Mouse (Mus musculus) intestine, embryonic 14.5 days (tissue): ENCODE data around the gene Kxd1. TPM values are rescaled to one million over a fixed set of nuclear protein-coding genes. Genes with fewer than 3 reads are reported as not detected.

Experiments used
- ATAC-seq: fragments of 200-750 bp; cut with Nextera tagmentation; replicated peaks from 2 replicates; pipeline ENCODE4 v1.8.0; 2017; ENCODE audit warnings: low read depth, moderate number of reproducible peaks, moderate TSS enrichment, moderate library complexity; ENCODE audit not compliant: low FRiP score, low TSS enrichment
- DNase-seq: peaks from one replicate; pipeline ENCODE4 v3.0.0-alpha.2; 2018; ENCODE audit warnings: low spot score
- H3K27ac ChIP-seq: fragments of 300-500 bp; sonication (generic); 2 replicates; pipeline ENCODE4 v1.5.1; 2014; ENCODE audit warnings: low read depth, mild to moderate bottlenecking, control low read depth
- H3K27me3 ChIP-seq: fragments of 300-500 bp; sonication (generic); replicated peaks from 2 replicates; pipeline ENCODE4 v1.6.1; 2014; ENCODE audit warnings: low read length, control low read depth; ENCODE audit not compliant: control insufficient read depth, insufficient read depth
- H3K36me3 ChIP-seq: fragments of 300-500 bp; sonication (generic); 2 replicates; pipeline ENCODE4 v1.6.1; 2014; ENCODE audit warnings: low read length, control low read depth; ENCODE audit not compliant: control insufficient read depth, insufficient read depth
- H3K4me1 ChIP-seq: fragments of 300-500 bp; sonication (generic); replicated peaks from 2 replicates; pipeline ENCODE4 v1.6.1; 2014; ENCODE audit warnings: low read length, control low read depth, mixed read lengths; ENCODE audit not compliant: control insufficient read depth, insufficient read depth
- H3K4me2 ChIP-seq: fragments of 300-500 bp; sonication (generic); 2 replicates; pipeline ENCODE4 v1.6.1; 2014; ENCODE audit warnings: low read length
- H3K4me3 ChIP-seq: fragments of 300-500 bp; sonication (generic); 2 replicates; pipeline ENCODE4 v1.5.1; 2014; ENCODE audit warnings: low read depth, low read length, control low read depth, mixed read lengths
- H3K9ac ChIP-seq: fragments of 300-500 bp; sonication (generic); 2 replicates; pipeline ENCODE4 v1.6.1; 2014; ENCODE audit warnings: mild to moderate bottlenecking, low read length
- H3K9me3 ChIP-seq: fragments of 300-500 bp; sonication (generic); 2 replicates; pipeline ENCODE4 v1.6.1; 2016; ENCODE audit warnings: low read length, control low read depth; ENCODE audit not compliant: control insufficient read depth
- WGBS: fragments of 180-500 bp; shearing (Covaris S2); extraction: QIAGEN DNeasy Blood & Tissue Kit; methylation state at CpG from one replicate; pipeline ENCODE4 v1.1.7; 2014; 5-methylcytosine and 5-hydroxymethylcytosine counted together
- polyA plus RNA-seq: library from polyadenylated mRNA; unstranded; fragments of >200 nt; fragmentation: Nextera tagmentation; extraction: Ambion mirVana; gene quantifications from 2 replicates; pipeline ENCODE4 v1.2.1, GENCODE M21; 2014

Kxd1 gene
- polyA plus RNA-seq, 1 experiment from 2014 or later, result 77.6 TPM

- Histone ChIP-seq H3K4me1 (0 out of 2 replicates have a peak, but pooled peaks cover 4% of the 10 kb centered on the region), H3K9ac (no peak overlapping the region), H3K27ac (no peak overlapping the region), H3K27me3 (no peaks in the 10 kb centered on the region), H3K4me2 (no peak overlapping the region), H3K36me3 (peaks cover 6% of the 10 kb centered on the region; the same call in 1 of the 2 replicates), H3K4me3 (no peak overlapping the region), H3K9me3 (no peaks in the 10 kb centered on the region)
- no peak for ATAC-seq
- DNase-seq, result no peak
- 53% methylated on average over 11 of the region's 11 CpGs for WGBS
Observed at GRCm38 (mm10) chr8:70466771-70467170, 61.0 kb downstream of the Kxd1 start.

GRCm38 (mm10) chr8:70466305-70466704 is 61.5 kb downstream of the Kxd1 start:
- Histone ChIP-seq H3K27me3 (no peaks in the 10 kb centered on the region), H3K9ac (no peak overlapping the region), H3K9me3 (no peaks in the 10 kb centered on the region), H3K4me3 (no peak overlapping the region), H3K4me1 (0 out of 2 replicates have a peak, but pooled peaks cover 4% of the 10 kb centered on the region), H3K36me3 (peaks cover 6% of the 10 kb centered on the region; the same call in 1 of the 2 replicates), H3K4me2 (no peak overlapping the region), H3K27ac (no peak overlapping the region)
- WGBS, result 89% methylated on average over 4 of the region's 4 CpGs
- DNase-seq (no peak), ATAC-seq (no peak)

- H3K36me3 ChIP-seq, result peaks cover 6% of the 10 kb centered on the region; the same call in 1 of the 2 replicates
- no peak overlapping the region for H3K4me3 ChIP-seq
- 0 out of 2 replicates have a peak, but pooled peaks cover 4% of the 10 kb centered on the region for H3K4me1 ChIP-seq
- no peak overlapping the region for H3K27ac ChIP-seq
- 92% methylated on average over 4 of the region's 4 CpGs for WGBS
- H3K9ac ChIP-seq, result no peak overlapping the region
- H3K4me2 ChIP-seq, result no peak overlapping the region
- DNase-seq (no peak), ATAC-seq (no peak)
- H3K9me3 ChIP-seq, result no peaks in the 10 kb centered on the region
- no peaks in the 10 kb centered on the region for H3K27me3 ChIP-seq
Observed at GRCm38 (mm10) chr8:70465701-70466100, 62.1 kb downstream of the Kxd1 start.

- no peak overlapping the region for H3K9ac ChIP-seq
- H3K4me3 ChIP-seq, result no peak overlapping the region
- no peak for DNase-seq
- 0 out of 2 replicates have a peak, but pooled peaks cover 4% of the 10 kb centered on the region for H3K4me1 ChIP-seq
- H3K27ac ChIP-seq, result no peak overlapping the region
- no peaks in the 10 kb centered on the region for H3K27me3 ChIP-seq
- H3K36me3 ChIP-seq, result peaks cover 6% of the 10 kb centered on the region; the same call in 1 of the 2 replicates
- 93% methylated on average over 6 of the region's 6 CpGs for WGBS
- no peak overlapping the region for H3K4me2 ChIP-seq
- no peaks in the 10 kb centered on the region for H3K9me3 ChIP-seq
- no peak for ATAC-seq
Observed at GRCm38 (mm10) chr8:70464162-70464561, 63.6 kb downstream of the Kxd1 start.

GRCm38 (mm10) chr8:70463306-70463705 is 64.5 kb downstream of the Kxd1 start:
- Histone ChIP-seq H3K27me3 (no peaks in the 10 kb centered on the region), H3K9me3 (no peaks in the 10 kb centered on the region), H3K4me3 (no peak overlapping the region), H3K36me3 (peaks cover 6% of the 10 kb centered on the region; the same call in 1 of the 2 replicates), H3K27ac (no peak overlapping the region), H3K4me1 (0 out of 2 replicates have a peak, but pooled peaks cover 4% of the 10 kb centered on the region), H3K4me2 (no peak overlapping the region), H3K9ac (no peak overlapping the region)
- DNase-seq, result no peak
- WGBS, result 74% methylated on average over 4 of the region's 4 CpGs
- no peak for ATAC-seq

- Histone ChIP-seq H3K4me1 (0 out of 2 replicates have a peak, but pooled peaks cover 4% of the 10 kb centered on the region), H3K9me3 (no peaks in the 10 kb centered on the region), H3K27ac (no peak overlapping the region), H3K36me3 (peaks cover 6% of the 10 kb centered on the region; the same call in 1 of the 2 replicates), H3K9ac (no peak overlapping the region), H3K4me3 (no peak overlapping the region), H3K4me2 (no peak overlapping the region), H3K27me3 (no peaks in the 10 kb centered on the region)
- no peak for ATAC-seq
- WGBS, result 84% methylated on average over 8 of the region's 8 CpGs
- no peak for DNase-seq
Observed at GRCm38 (mm10) chr8:70462516-70462813, 65.3 kb downstream of the Kxd1 start.

- H3K4me2 ChIP-seq, result no peak overlapping the region
- no peak overlapping the region for H3K27ac ChIP-seq
- no peaks in the 10 kb centered on the region for H3K9me3 ChIP-seq
- WGBS, result 82% methylated on average over 16 of the region's 16 CpGs
- DNase-seq (no peak), ATAC-seq (0 out of 2 replicates have a peak, but pooled peaks have one; percentile 20)
- H3K36me3 ChIP-seq, result peaks cover 6% of the 10 kb centered on the region; the same call in 1 of the 2 replicates
- no peaks in the 10 kb centered on the region for H3K27me3 ChIP-seq
- H3K4me1 ChIP-seq, result no peaks in the 10 kb centered on the region
- H3K4me3 ChIP-seq, result no peak overlapping the region
- H3K9ac ChIP-seq, result no peak overlapping the region
Observed at GRCm38 (mm10) chr8:70461765-70462515, 65.8 kb downstream of the Kxd1 start.

- Histone ChIP-seq H3K9me3 (no peaks in the 10 kb centered on the region), H3K27me3 (no peaks in the 10 kb centered on the region), H3K27ac (no peak overlapping the region), H3K9ac (no peak overlapping the region), H3K4me1 (no peaks in the 10 kb centered on the region), H3K36me3 (peaks cover 2% of the 10 kb centered on the region; the same call in 1 of the 2 replicates), H3K4me3 (no peak overlapping the region), H3K4me2 (no peak overlapping the region)
- 73% methylated on average over 9 of the region's 9 CpGs for WGBS
- DNase-seq (no peak), ATAC-seq (no peak)
Observed at GRCm38 (mm10) chr8:70460606-70461005, 67.2 kb downstream of the Kxd1 start.

GRCm38 (mm10) chr8:70460199-70460598 is 67.6 kb downstream of the Kxd1 start:
- no peak for DNase-seq
- Histone ChIP-seq H3K27me3 (no peaks in the 10 kb centered on the region), H3K9me3 (no peaks in the 10 kb centered on the region), H3K27ac (no peak overlapping the region), H3K4me2 (no peak overlapping the region), H3K4me1 (no peaks in the 10 kb centered on the region), H3K36me3 (no peaks in the 10 kb centered on the region), H3K4me3 (no peak overlapping the region), H3K9ac (no peak overlapping the region)
- WGBS, result 89% methylated on average over 5 of the region's 5 CpGs
- ATAC-seq, result no peak
